Mouse (Mus musculus) neural tube, embryonic 11.5 days (tissue): Measurements from ENCODE around the gene Gm21812. TPM values are rescaled to one million over a fixed set of nuclear protein-coding genes. Genes with fewer than 3 reads are reported as not detected.
"Not testable (repeated sequence)": the region's sequence is repeated elsewhere in the genome, so short reads cannot be mapped to it uniquely, and the experiment has no call there.

ENCODE experiments used
- ATAC-seq: fragments of 200-750 bp; cut with Nextera tagmentation; 2 replicates; pipeline ENCODE4 v1.8.0; 2017; ENCODE audit warnings: moderate number of reproducible peaks, mild to moderate bottlenecking, moderate TSS enrichment, moderate library complexity; ENCODE audit not compliant: insufficient read depth, low FRiP score, low TSS enrichment
- DNase-seq: peaks from one replicate; pipeline ENCODE4 v3.0.0-alpha.2; 2015; ENCODE audit warnings: low spot score
- H3K27ac ChIP-seq: fragments of 300-500 bp; sonication (generic); 2 replicates; pipeline ENCODE4 v1.5.1; 2014; ENCODE audit warnings: low read depth, mild to moderate bottlenecking, low read length
- H3K27me3 ChIP-seq: fragments of 300-500 bp; sonication (generic); 2 replicates; pipeline ENCODE4 v1.6.1; 2014; ENCODE audit warnings: mild to moderate bottlenecking, low read length, mixed read lengths; ENCODE audit not compliant: control insufficient read depth, insufficient read depth
- H3K36me3 ChIP-seq: fragments of 300-500 bp; sonication (generic); 2 replicates; pipeline ENCODE4 v1.6.1; 2014; ENCODE audit warnings: mild to moderate bottlenecking, low read length, moderate library complexity, mixed read lengths; ENCODE audit not compliant: control insufficient read depth, insufficient read depth
- H3K4me1 ChIP-seq: fragments of 300-500 bp; sonication (generic); 2 replicates; pipeline ENCODE4 v1.6.1; 2014; ENCODE audit warnings: low read length, mixed read lengths; ENCODE audit not compliant: control insufficient read depth, insufficient read depth
- H3K4me2 ChIP-seq: fragments of 300-500 bp; sonication (generic); 2 replicates; pipeline ENCODE4 v1.6.1; 2014; ENCODE audit warnings: low read depth, mild to moderate bottlenecking, moderate library complexity
- H3K4me3 ChIP-seq: fragments of 300-500 bp; sonication (generic); 2 replicates; pipeline ENCODE4 v1.5.1; 2014; ENCODE audit warnings: low read depth, low read length
- H3K9ac ChIP-seq: fragments of 300-500 bp; sonication (generic); 2 replicates; pipeline ENCODE4 v1.6.1; 2014; ENCODE audit warnings: mild to moderate bottlenecking, low read length
- H3K9me3 ChIP-seq: fragments of 300-500 bp; sonication (generic); 2 replicates; pipeline ENCODE4 v1.6.1; 2016; ENCODE audit warnings: low read length; ENCODE audit not compliant: control insufficient read depth
- WGBS: fragments of 180-500 bp; shearing (Covaris S2); extraction: QIAGEN DNeasy Blood & Tissue Kit; methylation state at CpG from one replicate; pipeline ENCODE4 v1.1.7; 2014; 5-methylcytosine and 5-hydroxymethylcytosine counted together
- polyA plus RNA-seq: library from polyadenylated mRNA; unstranded; fragments of >200 nt; fragmentation: Nextera tagmentation; extraction: Ambion mirVana; gene quantifications from 2 replicates; pipeline ENCODE4 v1.2.1, GENCODE M21; 2014

The Gm21812 gene
- not detected in 2 replicates for polyA plus RNA-seq

DNA sequence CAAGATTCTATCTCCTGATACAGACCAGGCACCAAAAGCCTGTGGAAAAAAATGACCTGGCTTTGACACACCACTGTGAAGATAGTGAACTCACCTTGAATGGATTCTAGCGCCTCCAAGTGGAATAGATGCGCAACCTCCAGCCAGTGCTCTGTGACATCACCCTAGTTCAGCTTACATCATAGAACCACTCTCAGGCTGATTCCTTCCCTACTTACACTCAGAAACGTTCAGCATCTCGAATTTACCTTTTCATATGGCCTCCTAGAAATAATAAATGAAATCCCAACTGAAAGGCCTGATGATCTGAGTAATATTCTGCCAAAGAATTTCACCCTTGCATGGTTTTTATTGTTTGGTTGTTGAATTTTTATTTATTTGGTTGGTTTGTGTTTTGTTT is at the start of gene Gm21812:
TSS of gene Gm21812 (minus strand) at position 101 of the 400 bp plus-strand sequence.
- WGBS = no CpG with 5 or more reads among the region's 4 CpGs
- H3K9me3 ChIP-seq, H3K9ac ChIP-seq, DNase-seq, ATAC-seq, H3K4me3 ChIP-seq, H3K36me3 ChIP-seq, H3K27me3 ChIP-seq, H3K4me1 ChIP-seq, H3K4me2 ChIP-seq, H3K27ac ChIP-seq: not testable (repeated sequence)

Other genes with a start within 250 kb of the Gm21812 start
- not detected in 2 replicates for gene Gm21292, start 213.3 kb downstream of the Gm21812 start, polyA plus RNA-seq
- gene Gm21721, start 145.0 kb downstream of the Gm21812 start, polyA plus RNA-seq = not detected in 2 replicates
- gene Gm21874, start 69.0 kb upstream of the Gm21812 start, polyA plus RNA-seq = not detected in 2 replicates